Mouse (Mus musculus) hindbrain, embryonic 16.5 days (tissue): Measurements from ENCODE around the gene Ube2d2b. TPM values are rescaled to one million over a fixed set of nuclear protein-coding genes. Genes with fewer than 3 reads are reported as not detected.

ENCODE experiments used
- ATAC-seq: fragments of 200-750 bp; cut with Nextera tagmentation; 2 replicates; pipeline ENCODE4 v1.8.0; 2017; ENCODE audit warnings: moderate TSS enrichment, moderate library complexity
- H3K27ac ChIP-seq: fragments of 300-500 bp; sonication (generic); 2 replicates; pipeline ENCODE4 v1.5.1; 2014; ENCODE audit warnings: low read depth, mild to moderate bottlenecking, control low read depth, low read length, moderate library complexity
- H3K27me3 ChIP-seq: fragments of 300-500 bp; sonication (generic); replicated peaks from 2 replicates; pipeline ENCODE4 v1.6.1; 2014; ENCODE audit warnings: low read length; ENCODE audit not compliant: control insufficient read depth, insufficient read depth
- H3K36me3 ChIP-seq: fragments of 300-500 bp; sonication (generic); 2 replicates; pipeline ENCODE4 v1.6.1; 2014; ENCODE audit warnings: mild to moderate bottlenecking, low read length, moderate library complexity, mixed read lengths; ENCODE audit not compliant: control insufficient read depth, insufficient read depth
- H3K4me1 ChIP-seq: fragments of 300-500 bp; sonication (generic); 2 replicates; pipeline ENCODE4 v1.6.1; 2014; ENCODE audit warnings: low read depth, low read length; ENCODE audit not compliant: control insufficient read depth, insufficient read depth
- H3K4me2 ChIP-seq: fragments of 300-500 bp; sonication (generic); 2 replicates; pipeline ENCODE4 v1.6.1; 2014; ENCODE audit warnings: mild to moderate bottlenecking, low read length, control low read depth, moderate library complexity
- H3K4me3 ChIP-seq: fragments of 300-500 bp; sonication (generic); 2 replicates; pipeline ENCODE4 v1.5.1; 2014; ENCODE audit warnings: mild to moderate bottlenecking, low read length, control low read depth, moderate library complexity
- H3K9ac ChIP-seq: fragments of 300-500 bp; sonication (generic); 2 replicates; pipeline ENCODE4 v1.6.1; 2014; ENCODE audit warnings: low read depth, mild to moderate bottlenecking, control low read depth, low read length, moderate library complexity
- H3K9me3 ChIP-seq: fragments of 300-500 bp; sonication (generic); 2 replicates; pipeline ENCODE4 v1.6.1; 2014; ENCODE audit warnings: mild to moderate bottlenecking, low read length, moderate library complexity; ENCODE audit not compliant: control insufficient read depth
- WGBS: fragments of 180-500 bp; shearing (Covaris S2); extraction: QIAGEN DNeasy Blood & Tissue Kit; methylation state at CpG from one replicate; pipeline ENCODE4 v1.1.7; 2014; 5-methylcytosine and 5-hydroxymethylcytosine counted together
- polyA plus RNA-seq: library from polyadenylated mRNA; unstranded; fragments of >200 nt; fragmentation: Nextera tagmentation; extraction: Ambion mirVana; gene quantifications from 2 replicates; pipeline ENCODE4 v1.2.1, GENCODE M21; 2015

Ube2d2b gene
- polyA plus RNA-seq, 1 experiment from 2014 or later = 0.11 TPM

- Histone ChIP-seq H3K27ac (no peak overlapping the region), H3K9me3 (no peaks in the 10 kb centered on the region), H3K36me3 (peaks cover 5% of the 10 kb centered on the region), H3K27me3 (no peaks in the 10 kb centered on the region), H3K4me3 (no peak overlapping the region), H3K4me2 (no peak overlapping the region), H3K4me1 (no peaks in the 10 kb centered on the region), H3K9ac (no peak overlapping the region)
- 88% methylated on average over 2 of the region's 2 CpGs for WGBS
- ATAC-seq = no peak
These were observed 28.7 kb upstream of the Ube2d2b start for GRCm38 (mm10) chr5:107801234-107801633.

- Histone ChIP-seq H3K4me2 (no peak overlapping the region), H3K4me1 (no peaks in the 10 kb centered on the region), H3K36me3 (peaks cover 5% of the 10 kb centered on the region), H3K9me3 (no peaks in the 10 kb centered on the region), H3K27ac (no peak overlapping the region), H3K27me3 (no peaks in the 10 kb centered on the region), H3K9ac (no peak overlapping the region), H3K4me3 (no peak overlapping the region)
- no peak for ATAC-seq
These were observed 27.3 kb upstream of the Ube2d2b start for GRCm38 (mm10) chr5:107802621-107803020.

- Histone ChIP-seq H3K9ac (no peak overlapping the region), H3K4me3 (no peak overlapping the region)
- no peak for ATAC-seq
These were observed 22.4 kb upstream of the Ube2d2b start for GRCm38 (mm10) chr5:107807496-107807895.

GRCm38 (mm10) chr5:107814651-107815050 is 15.2 kb upstream of the Ube2d2b start:
- Histone ChIP-seq H3K27me3 (no peaks in the 10 kb centered on the region), H3K27ac (no peak overlapping the region), H3K9me3 (no peaks in the 10 kb centered on the region), H3K4me2 (no peak overlapping the region), H3K4me1 (no peaks in the 10 kb centered on the region), H3K9ac (no peak overlapping the region), H3K36me3 (peaks cover 7% of the 10 kb centered on the region), H3K4me3 (no peak overlapping the region)
- 92% methylated on average over 2 of the region's 2 CpGs for WGBS
- ATAC-seq = no peak

More at GRCm38 (mm10) chr5:107807496-107807895, 22.4 kb upstream of the Ube2d2b start:
- WGBS = 84% methylated on average over 4 of the region's 4 CpGs
- Histone ChIP-seq H3K9me3 (no peaks in the 10 kb centered on the region), H3K4me1 (no peaks in the 10 kb centered on the region), H3K27me3 (no peaks in the 10 kb centered on the region), H3K27ac (no peak overlapping the region), H3K4me2 (no peak overlapping the region), H3K36me3 (no peaks in the 10 kb centered on the region)

- Histone ChIP-seq H3K4me3 (no peak overlapping the region), H3K27ac (no peak overlapping the region), H3K9me3 (no peaks in the 10 kb centered on the region), H3K36me3 (no peaks in the 10 kb centered on the region), H3K4me2 (no peak overlapping the region), H3K27me3 (no peaks in the 10 kb centered on the region), H3K9ac (no peak overlapping the region), H3K4me1 (no peaks in the 10 kb centered on the region)
- WGBS = 93% methylated on average over 1 of the region's 1 CpGs
- no peak for ATAC-seq
These were observed 7.4 kb upstream of the Ube2d2b start for GRCm38 (mm10) chr5:107822521-107822920.

- Histone ChIP-seq H3K4me3 (no peak overlapping the region), H3K4me2 (no peak overlapping the region), H3K27me3 (no peaks in the 10 kb centered on the region), H3K27ac (no peak overlapping the region), H3K9ac (no peak overlapping the region), H3K4me1 (no peaks in the 10 kb centered on the region), H3K9me3 (peaks cover 7% of the 10 kb centered on the region; the same call in 1 of the 2 replicates), H3K36me3 (peaks cover 9% of the 10 kb centered on the region)
- WGBS = 91% methylated on average over 3 of the region's 3 CpGs
- no peak for ATAC-seq
These were observed 1.5 kb downstream of the Ube2d2b start for GRCm38 (mm10) chr5:107831351-107831750.

- Histone ChIP-seq H3K4me2 (no peak overlapping the region), H3K9me3 (peaks cover 7% of the 10 kb centered on the region; the same call in 1 of the 2 replicates), H3K9ac (no peak overlapping the region), H3K36me3 (peaks cover 9% of the 10 kb centered on the region), H3K27ac (no peak overlapping the region), H3K4me1 (no peaks in the 10 kb centered on the region), H3K27me3 (no peaks in the 10 kb centered on the region), H3K4me3 (no peak overlapping the region)
- WGBS = 93% methylated on average over 1 of the region's 1 CpGs
- ATAC-seq = no peak
These were observed 4.4 kb downstream of the Ube2d2b start for GRCm38 (mm10) chr5:107834287-107834686.

- no peaks in the 10 kb centered on the region for H3K9me3 ChIP-seq
- H3K9ac ChIP-seq = no peak overlapping the region
- no peaks in the 10 kb centered on the region for H3K4me1 ChIP-seq
- H3K27ac ChIP-seq = no peak overlapping the region
- 50% methylated on average over 3 of the region's 3 CpGs for WGBS
- H3K27me3 ChIP-seq = no peaks in the 10 kb centered on the region
- no peak overlapping the region for H3K4me3 ChIP-seq
- ATAC-seq = no peak
- H3K4me2 ChIP-seq = no peak overlapping the region
- H3K36me3 ChIP-seq = no peaks in the 10 kb centered on the region
These were observed 9.2 kb downstream of the Ube2d2b start for GRCm38 (mm10) chr5:107838891-107839644.

GRCm38 (mm10) chr5:107840549-107841238 is 10.8 kb downstream of the Ube2d2b start:
- Histone ChIP-seq H3K4me3 (no peak overlapping the region), H3K9ac (no peak overlapping the region), H3K4me2 (no peak overlapping the region), H3K9me3 (no peaks in the 10 kb centered on the region), H3K4me1 (no peaks in the 10 kb centered on the region), H3K36me3 (no peaks in the 10 kb centered on the region), H3K27me3 (no peaks in the 10 kb centered on the region), H3K27ac (no peak overlapping the region)
- WGBS = 95% methylated on average over 5 of the region's 5 CpGs
- ATAC-seq = no peak
